Mouse (Mus musculus) intestine, postnatal 0 days (tissue): ENCODE measurements around the gene Ms4a5. TPM values are rescaled to one million over a fixed set of nuclear protein-coding genes. Genes with fewer than 3 reads are reported as not detected.
A peak's percentile ranks its signal among the peaks of the same experiment; 100 is the strongest.

Experiments
- ATAC-seq: fragments of 200-750 bp; cut with Nextera tagmentation; 2 replicates; pipeline ENCODE4 v1.8.0; 2017; ENCODE audit warnings: mild to moderate bottlenecking, moderate TSS enrichment, moderate library complexity
- H3K27ac ChIP-seq: fragments of 300-500 bp; sonication (generic); 2 replicates; pipeline ENCODE4 v1.5.1; 2014; ENCODE audit warnings: mild to moderate bottlenecking, low read depth, low read length, moderate library complexity
- H3K27me3 ChIP-seq: fragments of 300-500 bp; sonication (generic); replicated peaks from 2 replicates; pipeline ENCODE4 v1.6.1; 2014; ENCODE audit warnings: low read length, mixed read lengths; ENCODE audit not compliant: control insufficient read depth, insufficient read depth
- H3K36me3 ChIP-seq: fragments of 300-500 bp; sonication (generic); 2 replicates; pipeline ENCODE4 v1.6.1; 2014; ENCODE audit warnings: mild to moderate bottlenecking, moderate library complexity; ENCODE audit not compliant: control insufficient read depth, insufficient read depth
- H3K4me1 ChIP-seq: fragments of 300-500 bp; sonication (generic); replicated peaks from 2 replicates; pipeline ENCODE4 v1.6.1; 2014; ENCODE audit warnings: antibody characterized with exemption, low read length, mixed read lengths; ENCODE audit not compliant: control insufficient read depth, insufficient read depth
- H3K4me2 ChIP-seq: fragments of 300-500 bp; sonication (generic); replicated peaks from 2 replicates; pipeline ENCODE4 v1.6.1; 2014; ENCODE audit warnings: low read depth, mild to moderate bottlenecking, moderate library complexity
- H3K4me3 ChIP-seq: fragments of 300-500 bp; sonication (generic); 2 replicates; pipeline ENCODE4 v1.5.1; 2014; ENCODE audit warnings: low read depth, low read length
- H3K9ac ChIP-seq: fragments of 300-500 bp; sonication (generic); 2 replicates; pipeline ENCODE4 v1.6.1; 2014; ENCODE audit warnings: mild to moderate bottlenecking, low read depth, low read length
- H3K9me3 ChIP-seq: fragments of 300-500 bp; sonication (generic); 2 replicates; pipeline ENCODE4 v1.6.1; 2016; ENCODE audit warnings: mixed run types; ENCODE audit not compliant: control insufficient read depth
- CTCF ChIP-seq: sonication (generic); IDR thresholded peaks from 2 replicates; pipeline ENCODE4 v1.5.1; 2016; ENCODE audit warnings: low read depth, mild to moderate bottlenecking, control low read depth, antibody characterized with exemption, moderate library complexity
- WGBS: fragments of 180-500 bp; shearing (Covaris S2); extraction: QIAGEN DNeasy Blood & Tissue Kit; methylation state at CpG from one replicate; pipeline ENCODE4 v1.1.7; 2014; 5-methylcytosine and 5-hydroxymethylcytosine counted together
- polyA plus RNA-seq: library from polyadenylated mRNA; unstranded; fragments of >200 nt; fragmentation: Nextera tagmentation; extraction: Ambion mirVana; gene quantifications from 2 replicates; pipeline ENCODE4 v1.2.1, GENCODE M21; 2015

Ms4a5 gene
- polyA plus RNA-seq, 1 experiment from 2014 or later = 0.23 TPM

DNA sequence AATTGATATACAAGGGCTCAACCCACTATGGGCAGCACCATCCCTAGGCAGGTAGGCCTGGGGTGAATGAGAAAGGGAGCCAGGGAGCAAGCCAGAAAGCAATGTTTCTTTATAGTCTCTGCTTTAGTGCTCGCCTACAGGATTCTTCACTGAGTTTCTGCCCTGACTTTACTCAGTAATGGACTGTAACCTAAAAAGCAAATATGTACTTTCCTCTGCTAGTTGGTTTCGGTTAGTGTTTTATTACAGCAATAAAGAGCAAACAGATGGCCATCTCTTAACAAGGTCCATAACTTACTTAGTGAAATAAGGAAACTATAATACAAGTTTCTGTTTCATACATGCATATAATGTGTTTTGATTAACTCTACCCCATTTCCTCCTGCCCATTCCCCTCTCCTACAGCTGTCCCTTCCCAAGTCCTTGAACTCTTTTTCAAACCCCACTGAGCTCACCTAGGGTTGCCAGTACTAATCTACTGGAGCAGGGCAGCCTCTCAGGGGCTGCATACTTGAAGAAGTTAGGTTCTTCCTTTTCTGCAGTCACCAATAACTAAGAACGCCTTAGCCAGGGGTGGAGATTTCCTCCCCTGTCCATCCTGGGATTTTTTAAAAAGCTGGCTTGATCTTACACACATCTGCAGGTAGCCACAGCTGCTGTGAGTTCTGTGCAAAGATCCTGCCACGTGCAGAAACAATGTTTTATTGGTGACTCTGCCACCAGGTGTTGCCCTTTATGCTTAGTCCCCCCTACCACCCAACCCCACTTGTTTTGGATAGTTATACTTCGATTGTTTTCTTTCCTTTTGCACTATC, 48.5 kb downstream of the Ms4a5 start:
- Histone ChIP-seq H3K9ac (no peak overlapping the region), H3K36me3 (no peaks in the 10 kb centered on the region), H3K9me3 (no peaks in the 10 kb centered on the region), H3K4me2 (no peak overlapping the region), H3K4me3 (no peak overlapping the region), H3K27ac (peak overlapping the region; percentile 87), H3K27me3 (no peaks in the 10 kb centered on the region), H3K4me1 (no peaks in the 10 kb centered on the region)
- WGBS = 30% methylated on average over 5 of the region's 5 CpGs
- no peak for TF ChIP-seq CTCF
- ATAC-seq = peak; percentile 93

DNA sequence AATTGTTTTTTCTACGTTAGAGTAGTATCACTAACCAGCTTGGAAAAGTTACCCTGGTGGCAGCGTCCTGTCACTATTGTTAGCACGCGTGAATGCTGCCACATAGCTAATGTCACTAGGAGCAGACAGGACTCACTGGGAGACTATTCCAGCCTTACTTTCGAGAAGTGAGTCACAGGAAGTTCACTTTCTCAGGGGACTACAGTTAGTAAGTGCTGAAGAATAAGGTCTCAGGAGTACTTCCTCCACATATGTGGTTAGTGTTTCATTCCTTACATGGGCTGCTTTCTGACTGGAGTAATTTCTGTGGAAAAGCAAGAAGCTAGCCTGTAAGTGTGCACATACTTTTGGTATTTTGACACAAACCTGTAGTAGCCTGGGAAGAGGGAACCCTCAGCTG, 49.4 kb downstream of the Ms4a5 start:
- H3K9ac ChIP-seq = no peak overlapping the region
- 81% methylated on average over 5 of the region's 5 CpGs for WGBS
- ATAC-seq = no peak
- no peaks in the 10 kb centered on the region for H3K27me3 ChIP-seq
- H3K4me2 ChIP-seq = no peak overlapping the region
- peak; percentile 14; the same call in 1 of the 2 replicates for TF ChIP-seq CTCF
- H3K4me3 ChIP-seq = no peak overlapping the region
- peak overlapping the region; percentile 69 for H3K27ac ChIP-seq
- no peaks in the 10 kb centered on the region for H3K36me3 ChIP-seq
- H3K4me1 ChIP-seq = no peaks in the 10 kb centered on the region
- H3K9me3 ChIP-seq = no peaks in the 10 kb centered on the region

DNA sequence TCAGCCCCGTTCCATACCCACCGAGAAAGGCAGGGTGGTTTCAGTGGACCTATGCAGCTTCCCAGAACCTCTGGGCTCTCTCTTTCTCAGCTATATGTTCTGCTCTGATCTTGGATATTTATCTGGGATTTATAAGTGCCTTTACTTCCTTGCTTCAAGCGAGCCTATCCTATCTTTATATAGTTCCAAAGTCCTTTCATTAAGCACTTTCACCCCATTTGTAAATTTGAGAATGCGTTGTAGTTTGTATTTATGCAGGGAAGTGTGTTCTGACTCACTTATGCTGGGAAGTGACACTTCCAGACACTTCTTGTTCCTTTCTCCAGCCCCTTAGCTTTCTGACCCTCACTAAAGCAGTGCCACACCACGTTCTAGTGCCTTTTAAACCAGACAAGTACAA, 51.3 kb downstream of the Ms4a5 start, which contains the start of gene Ms4a12:
Gene Ms4a12 (minus strand): TSS at position 101 of the 400 bp plus-strand sequence.
- no peaks in the 10 kb centered on the region for H3K36me3 ChIP-seq
- 0 out of 2 replicates have a peak within 1 kb of the TSS, but pooled peaks have one; percentile 11 for H3K9ac ChIP-seq
- peak; percentile 56; the same call in 1 of the 2 replicates for ATAC-seq
- no peaks in the 10 kb centered on the region for H3K27me3 ChIP-seq
- H3K9me3 ChIP-seq = no peaks in the 10 kb centered on the region
- peak within 1 kb of the TSS; percentile 46; the same call in 1 of the 2 replicates for H3K4me2 ChIP-seq
- TF ChIP-seq CTCF = no peak
- H3K27ac ChIP-seq = peak within 1 kb of the TSS; percentile 50
- H3K4me3 ChIP-seq = no peak within 1 kb of the TSS
- 41% methylated on average over 5 of the region's 5 CpGs for WGBS
- no peaks in the 10 kb centered on the region for H3K4me1 ChIP-seq

Other genes with a start within 250 kb of the Ms4a5 start
- 66.9 and 75.7 TPM in 2 replicates for gene Ms4a8a, start 202.8 kb downstream of the Ms4a5 start, polyA plus RNA-seq
- not detected in 2 replicates for gene 1700017D01Rik, start 153.0 kb downstream of the Ms4a5 start, polyA plus RNA-seq
- gene 1700025F22Rik, start 118.6 kb downstream of the Ms4a5 start, polyA plus RNA-seq = not detected in 2 replicates
- gene Ms4a13, start 87.1 kb downstream of the Ms4a5 start, polyA plus RNA-seq = not detected in 2 replicates
- gene Ms4a12, start 51.4 kb downstream of the Ms4a5 start, polyA plus RNA-seq = 0.98 and 1.0 TPM in 2 replicates
- gene Ms4a1, start 17.6 kb downstream of the Ms4a5 start, polyA plus RNA-seq = 0.12 and 0.16 TPM in 2 replicates
- 0.08 and 0.09 TPM in 2 replicates for gene Ms4a14, start 30.6 kb upstream of the Ms4a5 start, polyA plus RNA-seq
- gene Ms4a7, start 52.3 kb upstream of the Ms4a5 start, polyA plus RNA-seq = 10.1 and 10.6 TPM in 2 replicates
- gene Ms4a4a, start 91.7 kb upstream of the Ms4a5 start, polyA plus RNA-seq = 8.6 and 9.3 TPM in 2 replicates
- 0.85 and 1.4 TPM in 2 replicates for gene Ms4a4c, start 120.9 kb upstream of the Ms4a5 start, polyA plus RNA-seq
- gene Ms4a4b, start 159.7 kb upstream of the Ms4a5 start, polyA plus RNA-seq = 1.0 and 1.6 TPM in 2 replicates
- gene Ms4a6c, start 185.5 kb upstream of the Ms4a5 start, polyA plus RNA-seq = 7.9 and 8.5 TPM in 2 replicates
- gene Gm8369, start 202.1 kb upstream of the Ms4a5 start, polyA plus RNA-seq = 0.29 TPM in 2 replicates
- gene Ms4a6b, start 232.6 kb upstream of the Ms4a5 start, polyA plus RNA-seq = 4.9 and 5.3 TPM in 2 replicates